Mouse (Mus musculus) forebrain, embryonic 16.5 days (tissue): ENCODE measurements at regions not wholly inside any gene's neighbourhood (a gene's known extent, or its start where the extent isn't known, plus 50 kb on each side); places are given as distances from the start of the nearest gene placed in this dataset.

Source experiments
- ATAC-seq: fragments of 200-750 bp; cut with Nextera tagmentation; 2 replicates; pipeline ENCODE4 v1.8.0; 2017; ENCODE audit warnings: mild to moderate bottlenecking, moderate library complexity
- H3K27ac ChIP-seq: fragments of 300-500 bp; sonication (generic); 2 replicates; pipeline ENCODE4 v1.5.1; 2014; ENCODE audit warnings: low read length, control low read depth
- H3K27me3 ChIP-seq: fragments of 300-500 bp; sonication (generic); replicated peaks from 2 replicates; pipeline ENCODE4 v1.6.1; 2014; ENCODE audit warnings: low read length; ENCODE audit not compliant: control insufficient read depth, insufficient read depth
- H3K36me3 ChIP-seq: fragments of 300-500 bp; sonication (generic); 2 replicates; pipeline ENCODE4 v1.6.1; 2014; ENCODE audit not compliant: control insufficient read depth, insufficient read depth
- H3K4me1 ChIP-seq: fragments of 300-500 bp; sonication (generic); replicated peaks from 2 replicates; pipeline ENCODE4 v1.6.1; 2014; ENCODE audit warnings: low read length; ENCODE audit not compliant: control insufficient read depth, insufficient read depth
- H3K4me2 ChIP-seq: fragments of 300-500 bp; sonication (generic); 2 replicates; pipeline ENCODE4 v1.6.1; 2014; ENCODE audit warnings: mild to moderate bottlenecking, low read length, control low read depth
- H3K4me3 ChIP-seq: fragments of 300-500 bp; sonication (generic); replicated peaks from 2 replicates; pipeline ENCODE4 v1.5.1; 2014; ENCODE audit warnings: mild to moderate bottlenecking, low read length, control low read depth
- H3K9ac ChIP-seq: fragments of 300-500 bp; sonication (generic); replicated peaks from 2 replicates; pipeline ENCODE4 v1.6.1; 2014; ENCODE audit warnings: low read depth, low read length, control low read depth
- H3K9me3 ChIP-seq: fragments of 300-500 bp; sonication (generic); 2 replicates; pipeline ENCODE4 v1.6.1; 2016; ENCODE audit warnings: low read length; ENCODE audit not compliant: control insufficient read depth
- WGBS: fragments of 180-500 bp; shearing (Covaris S2); extraction: QIAGEN DNeasy Blood & Tissue Kit; methylation state at CpG from one replicate; pipeline ENCODE4 v1.1.7; 2014; 5-methylcytosine and 5-hydroxymethylcytosine counted together

DNA sequence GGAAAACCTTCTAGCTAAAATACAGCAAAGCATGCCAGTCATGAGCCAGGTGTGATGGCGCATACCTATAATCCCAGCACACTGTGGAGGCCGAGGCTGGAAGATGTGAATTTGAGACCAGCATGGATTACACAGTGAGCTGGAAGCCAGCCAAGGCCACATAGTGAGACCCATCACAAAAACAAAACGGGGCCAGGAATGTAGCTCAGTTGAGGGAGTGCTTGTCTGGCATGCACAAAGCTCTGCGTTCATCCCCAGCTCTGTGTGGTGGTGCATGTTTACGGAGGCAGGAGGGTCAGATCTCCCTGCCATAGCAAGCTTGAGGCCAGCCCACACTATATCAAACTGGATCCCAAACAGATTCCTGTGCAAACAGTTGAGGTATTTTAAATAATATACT, 646.4 kb downstream of the Rnf144a start:
- Histone ChIP-seq H3K4me3 (no peak overlapping the region), H3K27ac (no peak overlapping the region), H3K9ac (no peak overlapping the region), H3K9me3 (no peaks in the 10 kb centered on the region), H3K4me1 (0 out of 2 replicates have a peak, but pooled peaks cover 3% of the 10 kb centered on the region), H3K27me3 (no peaks in the 10 kb centered on the region), H3K4me2 (no peak overlapping the region), H3K36me3 (no peaks in the 10 kb centered on the region)
- ATAC-seq = no peak
- 25% methylated on average over 5 of the region's 5 CpGs for WGBS

GRCm38 (mm10) chr12:25763061-25763460, 652.0 kb downstream of the Rnf144a start:
- Histone ChIP-seq H3K4me3 (no peak overlapping the region), H3K4me2 (no peak overlapping the region), H3K9ac (no peak overlapping the region), H3K27me3 (no peaks in the 10 kb centered on the region), H3K36me3 (no peaks in the 10 kb centered on the region), H3K27ac (no peak overlapping the region), H3K9me3 (no peaks in the 10 kb centered on the region), H3K4me1 (0 out of 2 replicates have a peak, but pooled peaks cover 3% of the 10 kb centered on the region)
- no peak for ATAC-seq
- 87% methylated on average over 1 of the region's 1 CpGs for WGBS

DNA sequence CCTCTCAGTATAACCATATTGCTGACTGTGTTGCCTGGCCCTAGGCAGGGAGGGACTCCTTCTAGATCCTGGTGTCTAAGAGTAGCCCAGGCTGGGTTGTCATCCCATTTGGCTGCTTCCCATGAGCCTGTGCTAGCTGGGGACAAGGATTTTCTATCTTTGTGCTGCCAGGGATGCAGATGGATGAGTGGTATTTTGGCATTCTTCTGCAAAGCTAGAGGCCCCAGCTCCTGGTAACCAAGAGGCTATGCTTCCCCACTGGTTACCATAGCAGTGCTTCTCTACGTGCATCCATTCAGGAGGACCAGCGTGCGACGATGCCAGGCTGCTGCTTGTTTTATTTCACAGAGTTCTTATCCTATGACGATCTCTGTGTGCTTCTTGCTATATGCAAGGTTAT, 658.0 kb downstream of the Rnf144a start:
- H3K36me3 ChIP-seq = no peaks in the 10 kb centered on the region
- H3K27ac ChIP-seq = no peak overlapping the region
- H3K9me3 ChIP-seq = no peaks in the 10 kb centered on the region
- H3K9ac ChIP-seq = no peak overlapping the region
- 77% methylated on average over 5 of the region's 5 CpGs for WGBS
- no peak overlapping the region for H3K4me2 ChIP-seq
- no peak for ATAC-seq
- no peaks in the 10 kb centered on the region for H3K4me1 ChIP-seq
- no peaks in the 10 kb centered on the region for H3K27me3 ChIP-seq
- H3K4me3 ChIP-seq = no peak overlapping the region

- 83% methylated on average over 2 of the region's 2 CpGs for WGBS
- ATAC-seq = no peak
- Histone ChIP-seq H3K4me1 (no peaks in the 10 kb centered on the region), H3K4me2 (no peak overlapping the region), H3K9ac (no peak overlapping the region), H3K9me3 (no peaks in the 10 kb centered on the region), H3K27me3 (no peaks in the 10 kb centered on the region), H3K4me3 (no peak overlapping the region), H3K27ac (no peak overlapping the region), H3K36me3 (no peaks in the 10 kb centered on the region)
Observed at GRCm38 (mm10) chr12:25733801-25734200, 636.9 kb upstream of the Id2 start.

- Histone ChIP-seq H3K36me3 (no peaks in the 10 kb centered on the region), H3K27me3 (no peaks in the 10 kb centered on the region), H3K4me1 (no peaks in the 10 kb centered on the region; the same call in 1 of the 2 replicates), H3K9ac (no peak overlapping the region), H3K9me3 (no peaks in the 10 kb centered on the region), H3K27ac (no peak overlapping the region), H3K4me2 (no peak overlapping the region), H3K4me3 (no peak overlapping the region)
- ATAC-seq = no peak
- WGBS = 73% methylated on average over 2 of the region's 2 CpGs
Observed at GRCm38 (mm10) chr12:25725774-25726173, 628.8 kb upstream of the Id2 start.

DNA sequence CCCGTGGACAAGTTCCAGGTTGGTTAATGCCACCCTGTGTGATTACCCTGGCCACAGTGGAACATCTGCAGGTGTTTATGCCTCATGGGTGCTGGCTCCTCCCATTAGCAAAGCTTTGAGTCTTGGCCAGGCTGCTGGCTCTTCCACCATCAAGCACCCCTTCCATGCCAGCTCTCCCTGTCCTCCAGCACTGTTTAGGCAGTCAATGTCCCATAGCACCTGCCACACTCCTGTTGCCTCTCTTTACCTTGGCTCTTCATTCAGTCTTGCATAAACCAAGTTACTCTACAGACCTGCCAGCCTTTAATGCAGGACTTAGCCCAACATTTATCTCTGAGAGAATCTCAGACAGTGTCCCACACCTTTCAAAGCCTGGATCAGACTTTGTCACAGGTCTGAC, 614.2 kb upstream of the Id2 start:
- H3K4me2 ChIP-seq = no peak overlapping the region
- no peaks in the 10 kb centered on the region for H3K4me1 ChIP-seq
- no peaks in the 10 kb centered on the region for H3K27me3 ChIP-seq
- no peak overlapping the region for H3K9ac ChIP-seq
- no peaks in the 10 kb centered on the region for H3K9me3 ChIP-seq
- no peaks in the 10 kb centered on the region for H3K36me3 ChIP-seq
- no peak for ATAC-seq
- 93% methylated on average over 1 of the region's 1 CpGs for whole genome bisulfite sequencing
- no peak overlapping the region for H3K4me3 ChIP-seq
- no peak overlapping the region for H3K27ac ChIP-seq

DNA sequence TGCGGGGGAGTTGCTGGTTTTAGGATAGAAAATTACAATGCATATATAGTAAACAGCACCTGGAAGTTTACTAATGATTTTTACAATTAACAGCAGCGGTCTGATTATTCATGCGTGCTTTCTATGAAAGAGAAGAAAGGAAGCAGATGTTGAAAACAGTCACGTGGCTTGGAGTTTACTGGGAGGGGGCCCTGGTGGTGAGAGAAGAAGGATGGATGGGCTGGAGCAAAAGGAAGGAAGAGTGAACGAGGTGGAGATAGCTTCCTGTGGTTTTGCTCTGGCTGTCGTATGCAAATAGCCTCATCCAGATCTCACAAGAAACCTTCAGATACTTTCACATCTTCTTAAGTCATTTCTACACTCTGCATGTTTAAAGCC, 606.1 kb upstream of the Id2 start:
- peak; percentile 45; the same call in 1 of the 2 replicates for ATAC-seq
- H3K36me3 ChIP-seq = no peaks in the 10 kb centered on the region
- H3K9me3 ChIP-seq = no peaks in the 10 kb centered on the region
- H3K4me2 ChIP-seq = peak overlapping the region; percentile 48
- peak overlapping the region; percentile 33 for H3K9ac ChIP-seq
- peak overlapping the region; percentile 23 for H3K4me3 ChIP-seq
- WGBS = 3% methylated on average over 6 of the region's 6 CpGs
- no peaks in the 10 kb centered on the region for H3K27me3 ChIP-seq
- H3K4me1 ChIP-seq = peaks cover 9% of the 10 kb centered on the region
- peak overlapping the region; percentile 51; the same call in 1 of the 2 replicates for H3K27ac ChIP-seq

DNA sequence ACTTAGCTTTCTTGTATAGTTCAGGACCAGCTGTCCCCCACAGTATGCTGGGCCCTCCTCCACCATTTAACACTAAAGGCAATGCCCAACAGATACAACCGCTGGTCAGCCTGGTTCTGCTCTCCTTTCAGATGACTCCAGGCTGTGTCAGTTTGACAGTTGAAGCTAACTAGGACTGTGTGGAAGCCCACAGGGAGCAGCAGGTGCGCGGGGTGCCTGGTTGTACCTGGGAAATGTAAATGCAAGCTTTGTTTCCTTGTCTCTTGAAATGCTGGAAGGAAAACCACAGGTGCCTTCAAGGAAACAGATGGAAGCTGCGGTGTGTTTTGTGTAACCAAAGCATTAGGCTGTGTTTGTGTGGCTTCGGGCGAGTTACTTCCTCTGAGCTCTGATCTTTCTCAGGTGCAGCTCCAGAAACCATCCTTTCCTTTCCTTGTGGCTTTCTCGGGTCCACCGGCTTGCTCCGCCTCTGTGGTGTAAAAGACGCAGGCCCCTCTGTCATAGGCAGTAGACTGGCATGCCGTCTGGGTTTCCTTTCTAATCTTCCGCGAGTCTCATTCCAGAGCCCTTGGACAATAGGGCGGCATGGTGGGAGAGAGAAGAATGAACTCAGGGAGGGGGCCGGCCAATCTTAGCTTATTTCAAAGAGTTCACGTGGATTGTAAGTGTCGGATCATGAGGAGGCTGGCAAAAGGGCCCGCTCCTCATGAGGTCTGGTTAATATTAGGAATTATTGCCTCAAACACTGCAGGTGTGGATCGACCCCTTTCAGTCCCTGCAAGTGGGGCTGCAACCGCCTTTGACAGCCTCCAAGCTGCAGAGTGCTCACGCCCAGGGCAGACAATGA, 605.5 kb upstream of the Id2 start:
- Histone ChIP-seq H3K9me3 (no peaks in the 10 kb centered on the region), H3K4me1 (peaks cover 9% of the 10 kb centered on the region), H3K27ac (peak overlapping the region; percentile 51; the same call in 1 of the 2 replicates), H3K27me3 (no peaks in the 10 kb centered on the region), H3K4me3 (peak overlapping the region; percentile 23), H3K4me2 (peak overlapping the region; percentile 48), H3K9ac (peak overlapping the region; percentile 33), H3K36me3 (no peaks in the 10 kb centered on the region)
- ATAC-seq = peak; percentile 80
- 7% methylated on average over 21 of the region's 21 CpGs for WGBS

DNA sequence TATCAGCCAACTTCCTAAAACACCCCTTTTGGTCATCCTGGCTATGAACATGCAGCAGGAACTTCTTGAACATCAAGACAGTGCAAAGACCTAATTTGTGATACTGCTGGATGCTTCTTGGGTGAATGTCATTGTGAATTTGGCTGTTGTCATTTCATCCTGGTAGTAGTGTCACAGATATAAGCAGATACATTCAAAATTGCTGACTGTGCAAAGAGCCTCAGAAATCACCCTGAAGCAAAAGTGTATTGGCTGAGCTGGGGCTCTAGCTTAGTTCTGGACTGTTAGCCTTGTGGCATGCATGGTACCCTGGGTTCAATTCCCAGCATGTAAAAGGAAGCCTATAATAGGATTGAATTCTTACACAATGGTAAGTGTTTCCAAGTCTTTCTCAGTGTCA, 590.1 kb upstream of the Id2 start:
- Histone ChIP-seq H3K27ac (no peak overlapping the region), H3K36me3 (no peaks in the 10 kb centered on the region), H3K9me3 (no peaks in the 10 kb centered on the region), H3K4me2 (no peak overlapping the region), H3K9ac (no peak overlapping the region), H3K4me1 (no peaks in the 10 kb centered on the region), H3K4me3 (no peak overlapping the region), H3K27me3 (no peaks in the 10 kb centered on the region)
- ATAC-seq = no peak
